Mouse (Mus musculus) CH12.LX (cell line): ENCODE data around the gene Hoxa9. TPM values are rescaled to one million over a fixed set of nuclear protein-coding genes. Genes with fewer than 3 reads are reported as not detected.

Experiments
- DNase-seq: peaks from one replicate; pipeline ENCODE4 v3.0.0-alpha.2; 2013; ENCODE audit errors: extremely low read depth
- H3K27ac ChIP-seq: 2 replicates; pipeline ENCODE4 v1.5.1; 2012; ENCODE audit warnings: low read depth, mild to moderate bottlenecking, control low read depth, moderate library complexity; ENCODE audit not compliant: insufficient read depth
- H3K27me3 ChIP-seq: replicated peaks from 2 replicates; pipeline ENCODE3; 2012; ENCODE audit warnings: inconsistent platforms
- H3K36me3 ChIP-seq, 2 experiments: replicated peaks in 1 of 2; 2 replicates each; pipeline versions ENCODE3 to v1.6.1; 2012; ENCODE audit warnings: inconsistent platforms in 1 of 2, low read length in 1 of 2, mild to moderate bottlenecking in 1 of 2, mixed read lengths in 1 of 2, moderate library complexity in 1 of 2; ENCODE audit not compliant: control insufficient read depth in 1 of 2, insufficient read depth in 1 of 2
- H3K4me1 ChIP-seq, 2 experiments: 2 replicates each; pipeline ENCODE4 v1.6.1; 2012; ENCODE audit warnings: inconsistent platforms in 1 of 2, moderate library complexity in 1 of 2; ENCODE audit not compliant: insufficient read depth in 2 of 2, control insufficient read depth in 1 of 2
- H3K4me2 ChIP-seq: 2 replicates; pipeline ENCODE4 v1.6.1; 2012; ENCODE audit warnings: low read depth, mild to moderate bottlenecking, control low read depth; ENCODE audit not compliant: poor library complexity, insufficient read depth, severe bottlenecking
- H3K4me3 ChIP-seq, 3 experiments: fragments of 150-350 bp in 1 of 3; sonication (generic) in 1 of 3; replicated peaks in 1 of 3; 2 replicates each; pipeline versions ENCODE3 to v1.5.1; 2011 to 2012; ENCODE audit warnings: low read depth in 2 of 3, low read length in 2 of 3, mild to moderate bottlenecking in 2 of 3, moderate library complexity in 2 of 3, control low read depth in 1 of 3, improper control_type of control experiment in 1 of 3, inconsistent platforms in 1 of 3, mixed read lengths in 1 of 3; ENCODE audit not compliant: poor library complexity in 1 of 3
- H3K79me2 ChIP-seq: replicated peaks from 2 replicates; pipeline ENCODE4 v1.6.1; 2012; ENCODE audit warnings: mild to moderate bottlenecking, moderate library complexity; ENCODE audit not compliant: control insufficient read depth, poor library complexity, insufficient read depth, severe bottlenecking; ENCODE audit errors: extremely low read depth
- H3K9ac ChIP-seq: 2 replicates; pipeline ENCODE4 v1.6.1; 2012; ENCODE audit warnings: low read depth, mild to moderate bottlenecking, control low read depth, moderate library complexity; ENCODE audit not compliant: insufficient read depth
- H3K9me3 ChIP-seq: replicated peaks from 2 replicates; pipeline ENCODE3; 2012; ENCODE audit warnings: low read length, inconsistent platforms, mixed read lengths
- CHD2 ChIP-seq: IDR thresholded peaks from 2 replicates; pipeline ENCODE4 v1.6.1; 2011; ENCODE audit warnings: low read length, improper control_type of control experiment
- ELF1 ChIP-seq: IDR thresholded peaks from 2 replicates; pipeline ENCODE4 v1.6.1; 2014; ENCODE audit warnings: low read depth, mild to moderate bottlenecking, inconsistent platforms, low read length, improper control_type of control experiment
- GABPA ChIP-seq: IDR thresholded peaks from 2 replicates; pipeline ENCODE4 v1.6.1; 2012; ENCODE audit warnings: low read depth, low read length, improper control_type of control experiment, inconsistent platforms; ENCODE audit not compliant: insufficient replicate concordance
- HCFC1 ChIP-seq: IDR thresholded peaks from 2 replicates; pipeline ENCODE4 v1.6.1; 2012; ENCODE audit warnings: low read depth, mild to moderate bottlenecking, inconsistent platforms, low read length, improper control_type of control experiment
- IRF4 ChIP-seq: IDR thresholded peaks from 2 replicates; pipeline ENCODE4 v1.6.1; 2014; ENCODE audit warnings: low read depth, mild to moderate bottlenecking, inconsistent platforms, low read length, improper control_type of control experiment
- KAT2A ChIP-seq: IDR thresholded peaks from 2 replicates; pipeline ENCODE4 v1.6.1; 2012; ENCODE audit warnings: low read length, improper control_type of control experiment, inconsistent platforms; ENCODE audit not compliant: insufficient replicate concordance
- MAZ ChIP-seq: IDR thresholded peaks from 2 replicates; pipeline ENCODE4 v1.6.1; 2012; ENCODE audit warnings: low read depth, mild to moderate bottlenecking, inconsistent platforms, low read length, improper control_type of control experiment, moderate library complexity
- MEF2A ChIP-seq: IDR thresholded peaks from 2 replicates; pipeline ENCODE4 v1.6.1; 2014; ENCODE audit warnings: low read depth, mild to moderate bottlenecking, inconsistent platforms, low read length, improper control_type of control experiment, borderline replicate concordance
- MXI1 ChIP-seq: IDR thresholded peaks from 2 replicates; pipeline ENCODE4 v1.6.1; 2011; ENCODE audit warnings: mild to moderate bottlenecking, low read depth, low read length, improper control_type of control experiment
- MYC ChIP-seq: IDR thresholded peaks from 2 replicates; pipeline ENCODE4 v1.6.1; 2011; ENCODE audit warnings: low read depth, mild to moderate bottlenecking, improper control_type of control experiment, low read length
- NRF1 ChIP-seq: IDR thresholded peaks from 2 replicates; pipeline ENCODE4 v1.6.1; 2014; ENCODE audit warnings: low read depth, mild to moderate bottlenecking, inconsistent platforms, low read length, improper control_type of control experiment, moderate library complexity
- RAD21 ChIP-seq: IDR thresholded peaks from 2 replicates; pipeline ENCODE4 v1.6.1; 2011; ENCODE audit warnings: low read depth, mild to moderate bottlenecking, low read length, improper control_type of control experiment, moderate library complexity
- RCOR1 ChIP-seq: conservative IDR thresholded peaks from 2 replicates; pipeline ENCODE4 v1.6.1; 2012; ENCODE audit warnings: low read depth, mild to moderate bottlenecking, inconsistent platforms, low read length, improper control_type of control experiment
- TBP ChIP-seq: conservative IDR thresholded peaks from 2 replicates; pipeline ENCODE4 v1.6.1; 2011; ENCODE audit warnings: low read depth, low read length, improper control_type of control experiment
- TCF12 ChIP-seq: IDR thresholded peaks from 2 replicates; pipeline ENCODE4 v1.6.1; 2014; ENCODE audit warnings: low read depth, mild to moderate bottlenecking, inconsistent platforms, low read length, improper control_type of control experiment
- UBTF ChIP-seq: IDR thresholded peaks from 2 replicates; pipeline ENCODE4 v1.6.1; 2012; ENCODE audit warnings: low read depth, mild to moderate bottlenecking, inconsistent platforms, low read length, improper control_type of control experiment, moderate library complexity
- USF1 ChIP-seq: IDR thresholded peaks from 2 replicates; pipeline ENCODE4 v1.6.1; 2014; ENCODE audit warnings: low read depth, mild to moderate bottlenecking, inconsistent platforms, low read length, improper control_type of control experiment
- USF2 ChIP-seq: conservative IDR thresholded peaks from 2 replicates; pipeline ENCODE4 v1.6.1; 2011; ENCODE audit warnings: low read depth, low read length, improper control_type of control experiment
- ZKSCAN1 ChIP-seq: IDR thresholded peaks from 2 replicates; pipeline ENCODE4 v1.6.1; 2012; ENCODE audit warnings: low read depth, inconsistent platforms, low read length, improper control_type of control experiment, borderline replicate concordance
- ZMIZ1 ChIP-seq: IDR thresholded peaks from 2 replicates; pipeline ENCODE4 v1.6.1; 2012; ENCODE audit warnings: low read depth, mild to moderate bottlenecking, inconsistent platforms, low read length, improper control_type of control experiment
- ZNF384 ChIP-seq: IDR thresholded peaks from 2 replicates; pipeline ENCODE4 v1.6.1; 2012; ENCODE audit warnings: low read depth, low read length, improper control_type of control experiment, inconsistent platforms
- dilution Hi-C: fragments of 300-500 bp; cut with MboI; formaldehyde crosslinking; loops from 2 replicates; pipeline ENCODE4 v1.14.3; 2020; ENCODE audit warnings: low sequenced_read_pairs; ENCODE audit not compliant: extremely low pct_unique_long_range_greater_than_20kb, extremely low pct_ligation_motif_present
- in situ Hi-C: fragments of 300-500 bp; cut with MboI; formaldehyde crosslinking; loops from 3 replicates; pipeline ENCODE4 v1.14.3; 2019; ENCODE audit warnings: low sequenced_read_pairs, low pct_ligation_motif_present, low pct_unique_long_range_greater_than_20kb, mixed read lengths
- polyA plus RNA-seq: library from polyadenylated mRNA; unstranded; fragments of >175 nt; gene quantifications from 2 replicates; pipeline ENCODE4 v1.2.1, GENCODE M21; 2012; ENCODE audit warnings: low read depth; ENCODE audit not compliant: insufficient read length
- total RNA-seq, 2 experiments: library from RNA; depleted of rRNA; stranded (reverse); fragments of 300-350 nt in 1 of 2; fragments of >200 nt in 1 of 2; gene quantifications; 2 replicates each; pipeline ENCODE4 v1.2.3; 2012 to 2014

Gene Hoxa9
- total and polyA plus RNA-seq, 3 experiments, result 0.30 to 0.47 (median 0.30) TPM

GRCm38 (mm10) chr6:52242801-52243332 lies 12.0 kb upstream of the Hoxa9 start:
- Histone ChIP-seq H3K79me2 (no peaks in the 10 kb centered on the region), H3K27ac (no peak overlapping the region), H3K27me3 (no peaks in the 10 kb centered on the region), H3K36me3 (no peaks in the 10 kb centered on the region), H3K4me2 (no peak overlapping the region), H3K4me1 (peaks cover 0 to 12% of the 10 kb centered on the region in 2 experiments; a peak in 2 of 4 replicates), H3K9me3 (peaks cover 5% of the 10 kb centered on the region), H3K9ac (no peak overlapping the region), H3K4me3 (no peak overlapping the region)
- dilution Hi-C loops, result no loop called here
- in situ Hi-C loops, result no loop called here
- no peak for TF ChIP-seq RAD21
- no peak for DNase-seq

GRCm38 (mm10) chr6:52241001-52241621 lies 10.2 kb upstream of the Hoxa9 start:
- no peak for TF ChIP-seq RAD21
- TF ChIP-seq KAT2A, result no peak
- Histone ChIP-seq H3K4me3 (no peak overlapping the region), H3K4me1 (peaks cover 0 to 12% of the 10 kb centered on the region in 2 experiments; a peak in 2 of 4 replicates), H3K4me2 (no peak overlapping the region), H3K36me3 (peaks cover 0 to 7% of the 10 kb centered on the region in 2 experiments), H3K9me3 (peaks cover 5% of the 10 kb centered on the region), H3K27me3 (no peaks in the 10 kb centered on the region), H3K9ac (no peak overlapping the region), H3K79me2 (no peaks in the 10 kb centered on the region), H3K27ac (no peak overlapping the region)
- no peak for DNase-seq
- dilution Hi-C loops, result no loop called here
- in situ Hi-C loops, result no loop called here

GRCm38 (mm10) chr6:52240389-52241000 lies 9.6 kb upstream of the Hoxa9 start, which contains the start of gene Hoxa10:
TSS of gene Hoxa10 (minus strand) at chr6:52240854.
- Histone ChIP-seq H3K4me2 (peak within 1 kb of the TSS; percentile 91), H3K27me3 (no peaks in the 10 kb centered on the region), H3K9me3 (peaks cover 9% of the 10 kb centered on the region), H3K4me1 (peaks cover 0 to 12% of the 10 kb centered on the region in 2 experiments; a peak in 2 of 4 replicates), H3K4me3 (peak within 1 kb of the TSS; percentile 60 to 72 (median 68)), H3K9ac (peak within 1 kb of the TSS; percentile 77), H3K36me3 (peaks cover 0 to 12% of the 10 kb centered on the region in 2 experiments), H3K27ac (no peak within 1 kb of the TSS), H3K79me2 (no peaks in the 10 kb centered on the region)
- in situ Hi-C loops (no loop called here), dilution Hi-C loops (no loop called here)
- peak; percentile 87 for DNase-seq
- no peak for TF ChIP-seq ZNF384
- TF ChIP-seq TBP, result 0 out of 2 replicates have a peak, but pooled peaks have one; percentile 5
- TF ChIP-seq RCOR1, result no peak
- no peak for TF ChIP-seq ZKSCAN1
- 0 out of 2 replicates have a peak, but pooled peaks have one; percentile 26 for TF ChIP-seq HCFC1
- TF ChIP-seq USF1, result no peak
- TF ChIP-seq MAZ, result no peak
- no peak for TF ChIP-seq ZMIZ1
- no peak for TF ChIP-seq MXI1
- TF ChIP-seq MYC, result 0 out of 2 replicates have a peak, but pooled peaks have one; percentile 30
- TF ChIP-seq RAD21, result peak; percentile 39
- no peak for TF ChIP-seq GABPA
- TF ChIP-seq MEF2A, result 0 out of 2 replicates have a peak, but pooled peaks have one; percentile 35
- no peak for TF ChIP-seq USF2
- TF ChIP-seq NRF1, result peak; percentile 27; the same call in 1 of the 2 replicates
- peak; percentile 84; the same call in 1 of the 2 replicates for TF ChIP-seq UBTF
- peak; percentile 71 for TF ChIP-seq ELF1
- peak; percentile 57; the same call in 1 of the 2 replicates for TF ChIP-seq TCF12
- TF ChIP-seq CHD2, result no peak
- TF ChIP-seq IRF4, result peak; percentile 45; the same call in 1 of the 2 replicates
